Mouse (Mus musculus) gonadal fat pad, adult 2 months (tissue): Measurements from ENCODE around the gene Jak1. TPM values are rescaled to one million over a fixed set of nuclear protein-coding genes. Genes with fewer than 3 reads are reported as not detected.

Experiments used
- DNase-seq: peaks from one replicate; pipeline ENCODE4 v3.0.0-alpha.2; 2012; ENCODE audit warnings: low read depth
- polyA plus RNA-seq: library from polyadenylated mRNA; depleted of rRNA; stranded (reverse); fragments of >200 nt; gene quantifications from 2 replicates; pipeline ENCODE4 v1.2.3, GENCODE M21; 2012; rRNA removed

Gene Jak1
- 45.6 and 49.4 TPM in 2 replicates for polyA plus RNA-seq

GRCm38 (mm10) chr4:101264741-101265513 is at the start of gene Jak1:
TSS of gene Jak1 (minus strand) at chr4:101265282.
- DNase-seq = peak; percentile 50

GRCm38 (mm10) chr4:101312055-101312454 is 47.0 kb upstream of the Jak1 start:
- DNase-seq = no peak

- peak; percentile 50 for DNase-seq
Measured at GRCm38 (mm10) chr4:101308166-101308565, 43.1 kb upstream of the Jak1 start.

GRCm38 (mm10) chr4:101307286-101307685 is 42.2 kb upstream of the Jak1 start:
- DNase-seq = no peak

- no peak for DNase-seq
Measured at GRCm38 (mm10) chr4:101306132-101306915, 41.2 kb upstream of the Jak1 start.

- DNase-seq = no peak
Measured at GRCm38 (mm10) chr4:101305126-101305525, 40.0 kb upstream of the Jak1 start.

- no peak for DNase-seq
Measured at GRCm38 (mm10) chr4:101304114-101304513, 39.0 kb upstream of the Jak1 start.

GRCm38 (mm10) chr4:101300392-101300910 is 35.4 kb upstream of the Jak1 start:
- DNase-seq = no peak

- no peak for DNase-seq
Measured at GRCm38 (mm10) chr4:101298311-101298990, 33.4 kb upstream of the Jak1 start.

- DNase-seq = no peak
Measured at GRCm38 (mm10) chr4:101296836-101297235, 31.8 kb upstream of the Jak1 start.

GRCm38 (mm10) chr4:101295788-101296187 is 30.7 kb upstream of the Jak1 start:
- no peak for DNase-seq

- no peak for DNase-seq
Measured at GRCm38 (mm10) chr4:101293661-101294060, 28.6 kb upstream of the Jak1 start.

GRCm38 (mm10) chr4:101292736-101293541 is 27.9 kb upstream of the Jak1 start:
- DNase-seq = no peak

GRCm38 (mm10) chr4:101292028-101292735 is 27.1 kb upstream of the Jak1 start:
- DNase-seq = no peak

GRCm38 (mm10) chr4:101288292-101288691 is 23.2 kb upstream of the Jak1 start:
- no peak for DNase-seq

- DNase-seq = no peak
Measured at GRCm38 (mm10) chr4:101286562-101286961, 21.5 kb upstream of the Jak1 start.

GRCm38 (mm10) chr4:101285906-101286432 is 20.9 kb upstream of the Jak1 start:
- DNase-seq = no peak

- DNase-seq = no peak
Measured at GRCm38 (mm10) chr4:101283938-101284337, 18.9 kb upstream of the Jak1 start.

- no peak for DNase-seq
Measured at GRCm38 (mm10) chr4:101282237-101282636, 17.2 kb upstream of the Jak1 start.

GRCm38 (mm10) chr4:101280119-101280518 is 15.0 kb upstream of the Jak1 start:
- DNase-seq = no peak
